Mouse (Mus musculus): ENCODE measurements around the gene Zfp821. TPM values are rescaled to one million over a fixed set of nuclear protein-coding genes. Genes with fewer than 3 reads are reported as not detected.

The Zfp821 gene
- polyA plus RNA-seq, 1 experiment from 2014 or later = 22.4 TPM

- no peak for ATAC-seq (ENCODE audit: low read depth)
- no peak overlapping the region for H3K27ac ChIP-seq (replicated peaks; ENCODE audit: low read depth, low read length)
- H3K4me2 ChIP-seq (ENCODE audit: low read depth, low read length) = no peak overlapping the region
- H3K4me3 ChIP-seq (ENCODE audit: low read depth, low read length) = no peak overlapping the region
- no peaks in the 10 kb centered on the region for H3K27me3 ChIP-seq (replicated peaks; ENCODE audit: control insufficient read depth, insufficient read depth, low read length)
- no peak overlapping the region for H3K9ac ChIP-seq (ENCODE audit: low read depth, low read length)
- H3K9me3 ChIP-seq (ENCODE audit: control insufficient read depth, low read length) = no peaks in the 10 kb centered on the region
- no peak for DNase-seq (ENCODE audit: low spot score)
- WGBS = 89% methylated on average over 3 of the region's 3 CpGs
- H3K36me3 ChIP-seq (ENCODE audit: control insufficient read depth, insufficient read depth, low read length) = peaks cover 54% of the 10 kb centered on the region
- H3K4me1 ChIP-seq (ENCODE audit: control insufficient read depth, insufficient read depth, low read length) = peaks cover 10% of the 10 kb centered on the region
Measured at GRCm38 (mm10) chr8:109734018-109734417, 28.7 kb downstream of the Zfp821 start.

- Histone ChIP-seq H3K9me3 (ENCODE audit: control insufficient read depth, low read length) (no peaks in the 10 kb centered on the region), H3K27ac (replicated peaks; ENCODE audit: low read depth, low read length) (0 out of 2 replicates have a peak overlapping the region, but pooled peaks have one; percentile 65), H3K36me3 (ENCODE audit: control insufficient read depth, insufficient read depth, low read length) (peaks cover 28% of the 10 kb centered on the region), H3K4me3 (ENCODE audit: low read depth, low read length) (peak overlapping the region; percentile 98), H3K27me3 (replicated peaks; ENCODE audit: control insufficient read depth, insufficient read depth, low read length) (no peaks in the 10 kb centered on the region), H3K4me1 (ENCODE audit: control insufficient read depth, insufficient read depth, low read length) (peaks cover 10% of the 10 kb centered on the region), H3K4me2 (ENCODE audit: low read depth, low read length) (peak overlapping the region; percentile 96), H3K9ac (ENCODE audit: low read depth, low read length) (peak overlapping the region; percentile 98)
- DNase-seq (ENCODE audit: low spot score) = no peak
- ATAC-seq (ENCODE audit: low read depth) = no peak
- 7% methylated on average over 8 of the region's 8 CpGs for WGBS
Measured at GRCm38 (mm10) chr8:109736819-109737218, 31.5 kb downstream of the Zfp821 start.

DNA sequence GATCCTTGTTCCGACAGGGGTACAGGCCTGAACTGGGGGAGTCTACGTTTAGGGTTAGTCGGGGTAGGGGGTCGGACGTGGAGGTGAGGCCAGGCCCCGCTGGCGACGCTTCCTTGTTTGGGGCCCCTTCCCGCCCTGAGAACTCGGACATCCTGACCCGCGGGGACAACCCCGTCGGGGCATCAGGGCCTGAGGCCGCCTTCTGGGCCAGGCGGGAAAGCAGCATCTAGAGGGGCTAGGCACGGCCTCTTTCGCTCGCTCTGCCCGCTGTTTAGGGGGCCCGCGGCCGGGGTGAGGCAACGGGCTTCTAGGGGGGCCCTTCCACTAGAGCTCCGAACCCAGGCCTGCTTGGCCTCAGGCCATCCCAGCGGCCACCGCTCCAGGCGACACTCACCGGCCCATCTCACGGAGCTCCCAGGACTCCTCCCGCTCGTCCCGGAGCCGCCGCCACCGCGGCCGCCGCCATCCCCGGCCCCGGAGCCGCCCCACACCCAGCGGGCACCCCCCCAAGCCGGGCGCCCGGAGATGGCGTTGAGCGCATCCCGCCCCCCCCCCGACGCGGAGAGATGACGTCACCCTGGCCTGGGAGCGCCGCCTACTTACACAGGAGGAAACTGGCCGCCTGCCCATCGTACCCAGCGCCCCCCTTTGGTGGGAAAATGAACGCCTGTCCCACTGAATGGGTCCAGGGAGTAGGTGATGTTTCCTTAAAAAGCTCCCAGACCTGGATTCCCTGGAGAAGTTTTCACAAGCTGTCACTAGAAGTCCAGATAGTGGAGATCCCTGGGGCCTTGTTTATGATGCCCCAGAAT lies 32.1 kb downstream of the Zfp821 start, which contains the start of gene Atxn1l:
Gene Atxn1l (minus strand): TSS at position 503 of the 812 bp plus-strand sequence.
- Histone ChIP-seq H3K9me3 (ENCODE audit: control insufficient read depth, low read length) (no peaks in the 10 kb centered on the region), H3K4me3 (ENCODE audit: low read depth, low read length) (peak within 1 kb of the TSS; percentile 98), H3K36me3 (ENCODE audit: control insufficient read depth, insufficient read depth, low read length) (peaks cover 22% of the 10 kb centered on the region), H3K27me3 (replicated peaks; ENCODE audit: control insufficient read depth, insufficient read depth, low read length) (no peaks in the 10 kb centered on the region), H3K27ac (replicated peaks; ENCODE audit: low read depth, low read length) (peak within 1 kb of the TSS; percentile 65; the same call in 1 of the 2 replicates), H3K4me1 (ENCODE audit: control insufficient read depth, insufficient read depth, low read length) (peaks cover 10% of the 10 kb centered on the region), H3K9ac (ENCODE audit: low read depth, low read length) (peak within 1 kb of the TSS; percentile 98), H3K4me2 (ENCODE audit: low read depth, low read length) (peak within 1 kb of the TSS; percentile 96)
- peak; percentile 82 for ATAC-seq (ENCODE audit: low read depth)
- under 1% methylated on average over 33 of the region's 59 CpGs for WGBS
- DNase-seq (ENCODE audit: low spot score) = peak; percentile 78

DNA sequence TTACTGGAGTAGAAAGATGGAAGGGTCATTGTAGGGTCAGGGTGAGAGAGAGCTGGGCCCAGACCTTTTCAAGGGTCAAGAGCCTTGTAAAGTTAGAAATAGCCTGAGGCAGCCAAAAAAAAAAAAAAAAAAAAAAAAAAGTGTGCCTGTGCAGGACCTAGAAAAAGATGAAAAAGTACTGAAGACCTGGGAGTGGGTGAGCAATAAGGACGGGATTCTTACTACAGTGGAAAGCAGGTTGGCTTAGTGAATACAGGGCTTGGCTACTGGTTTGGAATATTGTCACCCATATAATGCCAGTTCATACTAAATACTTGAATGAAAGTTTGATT lies 32.7 kb downstream of the Zfp821 start:
- Histone ChIP-seq H3K4me2 (ENCODE audit: low read depth, low read length) (peak overlapping the region; percentile 96), H3K9me3 (ENCODE audit: control insufficient read depth, low read length) (no peaks in the 10 kb centered on the region), H3K27ac (replicated peaks; ENCODE audit: low read depth, low read length) (peak overlapping the region; percentile 65; the same call in 1 of the 2 replicates), H3K4me1 (ENCODE audit: control insufficient read depth, insufficient read depth, low read length) (peaks cover 10% of the 10 kb centered on the region), H3K9ac (ENCODE audit: low read depth, low read length) (peak overlapping the region; percentile 98), H3K27me3 (replicated peaks; ENCODE audit: control insufficient read depth, insufficient read depth, low read length) (no peaks in the 10 kb centered on the region), H3K36me3 (ENCODE audit: control insufficient read depth, insufficient read depth, low read length) (peaks cover 16% of the 10 kb centered on the region), H3K4me3 (ENCODE audit: low read depth, low read length) (peak overlapping the region; percentile 98)
- WGBS = 73% methylated on average over 1 of the region's 1 CpGs
- DNase-seq (ENCODE audit: low spot score) (no peak), ATAC-seq (ENCODE audit: low read depth) (no peak; the same call in 1 of the 2 replicates)

DNA sequence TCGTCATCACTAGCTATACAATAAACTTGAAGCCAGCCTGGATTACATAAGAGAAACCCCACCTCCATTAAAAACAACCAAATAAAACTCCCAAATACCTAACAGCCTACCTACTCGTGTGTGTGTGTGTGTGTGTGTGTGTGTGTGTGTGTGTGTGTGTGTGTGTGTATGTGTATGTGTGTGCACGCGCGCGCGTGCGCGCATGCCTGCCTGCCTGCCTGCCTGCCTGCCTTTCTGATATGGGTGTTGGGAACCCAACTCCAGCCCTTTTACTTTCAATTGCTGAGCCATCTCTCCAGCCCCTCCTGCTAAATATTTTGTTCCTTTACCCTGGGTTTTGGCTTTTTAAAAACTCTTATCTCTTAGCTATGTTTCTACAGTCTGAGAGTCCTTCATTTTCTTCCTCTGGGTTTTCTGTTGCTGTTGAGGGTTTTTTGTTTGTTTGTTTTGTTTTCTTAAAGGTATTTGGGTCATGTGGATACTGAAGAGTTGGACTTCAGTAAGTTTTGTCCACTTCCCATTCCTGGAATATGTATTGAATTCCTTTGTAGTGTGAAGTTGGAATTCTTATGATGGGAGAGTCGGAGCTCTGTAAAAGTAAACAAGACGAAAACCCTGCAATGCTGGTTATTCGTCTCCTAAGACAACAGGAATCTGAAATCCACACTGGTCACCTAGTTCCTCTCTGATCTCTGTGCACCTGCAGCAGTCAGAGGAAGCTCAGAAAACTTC lies 42.3 kb downstream of the Zfp821 start:
- Histone ChIP-seq H3K9ac (ENCODE audit: low read depth, low read length) (no peak overlapping the region), H3K4me3 (ENCODE audit: low read depth, low read length) (no peak overlapping the region), H3K4me2 (ENCODE audit: low read depth, low read length) (no peak overlapping the region), H3K27me3 (replicated peaks; ENCODE audit: control insufficient read depth, insufficient read depth, low read length) (no peaks in the 10 kb centered on the region), H3K4me1 (ENCODE audit: control insufficient read depth, insufficient read depth, low read length) (no peaks in the 10 kb centered on the region), H3K27ac (replicated peaks; ENCODE audit: low read depth, low read length) (no peak overlapping the region), H3K36me3 (ENCODE audit: control insufficient read depth, insufficient read depth, low read length) (no peaks in the 10 kb centered on the region), H3K9me3 (ENCODE audit: control insufficient read depth, low read length) (no peaks in the 10 kb centered on the region)
- ATAC-seq (ENCODE audit: low read depth) (no peak), DNase-seq (ENCODE audit: low spot score) (no peak)
- 89% methylated on average over 10 of the region's 12 CpGs for WGBS

- Histone ChIP-seq H3K27me3 (replicated peaks; ENCODE audit: control insufficient read depth, insufficient read depth, low read length) (no peaks in the 10 kb centered on the region), H3K9ac (ENCODE audit: low read depth, low read length) (no peak overlapping the region), H3K4me3 (ENCODE audit: low read depth, low read length) (no peak overlapping the region), H3K27ac (replicated peaks; ENCODE audit: low read depth, low read length) (no peak overlapping the region), H3K4me1 (ENCODE audit: control insufficient read depth, insufficient read depth, low read length) (no peaks in the 10 kb centered on the region), H3K9me3 (ENCODE audit: control insufficient read depth, low read length) (no peaks in the 10 kb centered on the region), H3K4me2 (ENCODE audit: low read depth, low read length) (no peak overlapping the region), H3K36me3 (ENCODE audit: control insufficient read depth, insufficient read depth, low read length) (no peaks in the 10 kb centered on the region)
- no peak for DNase-seq (ENCODE audit: low spot score)
- WGBS = 52% methylated on average over 5 of the region's 5 CpGs
- no peak for ATAC-seq (ENCODE audit: low read depth)
Measured at GRCm38 (mm10) chr8:109750274-109750673, 44.9 kb downstream of the Zfp821 start.

DNA sequence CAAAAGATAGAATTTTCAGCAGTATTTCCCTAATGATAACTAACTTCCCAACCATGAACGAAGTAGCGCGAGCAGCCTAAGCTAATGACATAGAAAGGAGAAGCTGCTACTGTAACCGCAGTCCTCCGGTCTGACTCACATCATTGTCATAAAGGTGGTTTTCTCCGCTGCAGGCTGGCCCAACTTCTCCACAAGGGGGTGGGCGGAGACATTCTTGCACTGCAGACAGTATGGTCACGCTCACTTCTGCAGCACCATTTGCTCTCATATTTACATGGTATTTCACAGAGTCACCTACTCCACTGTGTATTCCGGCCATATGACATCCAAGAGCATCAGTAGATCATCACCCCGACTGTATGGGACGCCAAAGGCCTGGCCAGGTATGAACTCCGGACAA lies 45.4 kb downstream of the Zfp821 start:
- Histone ChIP-seq H3K9ac (ENCODE audit: low read depth, low read length) (no peak overlapping the region), H3K27ac (replicated peaks; ENCODE audit: low read depth, low read length) (no peak overlapping the region), H3K4me3 (ENCODE audit: low read depth, low read length) (no peak overlapping the region), H3K9me3 (ENCODE audit: control insufficient read depth, low read length) (no peaks in the 10 kb centered on the region), H3K4me1 (ENCODE audit: control insufficient read depth, insufficient read depth, low read length) (no peaks in the 10 kb centered on the region), H3K27me3 (replicated peaks; ENCODE audit: control insufficient read depth, insufficient read depth, low read length) (no peaks in the 10 kb centered on the region), H3K36me3 (ENCODE audit: control insufficient read depth, insufficient read depth, low read length) (no peaks in the 10 kb centered on the region), H3K4me2 (ENCODE audit: low read depth, low read length) (no peak overlapping the region)
- ATAC-seq (ENCODE audit: low read depth) = no peak
- WGBS = 77% methylated on average over 12 of the region's 12 CpGs
- DNase-seq (ENCODE audit: low spot score) = peak; percentile 19

DNA sequence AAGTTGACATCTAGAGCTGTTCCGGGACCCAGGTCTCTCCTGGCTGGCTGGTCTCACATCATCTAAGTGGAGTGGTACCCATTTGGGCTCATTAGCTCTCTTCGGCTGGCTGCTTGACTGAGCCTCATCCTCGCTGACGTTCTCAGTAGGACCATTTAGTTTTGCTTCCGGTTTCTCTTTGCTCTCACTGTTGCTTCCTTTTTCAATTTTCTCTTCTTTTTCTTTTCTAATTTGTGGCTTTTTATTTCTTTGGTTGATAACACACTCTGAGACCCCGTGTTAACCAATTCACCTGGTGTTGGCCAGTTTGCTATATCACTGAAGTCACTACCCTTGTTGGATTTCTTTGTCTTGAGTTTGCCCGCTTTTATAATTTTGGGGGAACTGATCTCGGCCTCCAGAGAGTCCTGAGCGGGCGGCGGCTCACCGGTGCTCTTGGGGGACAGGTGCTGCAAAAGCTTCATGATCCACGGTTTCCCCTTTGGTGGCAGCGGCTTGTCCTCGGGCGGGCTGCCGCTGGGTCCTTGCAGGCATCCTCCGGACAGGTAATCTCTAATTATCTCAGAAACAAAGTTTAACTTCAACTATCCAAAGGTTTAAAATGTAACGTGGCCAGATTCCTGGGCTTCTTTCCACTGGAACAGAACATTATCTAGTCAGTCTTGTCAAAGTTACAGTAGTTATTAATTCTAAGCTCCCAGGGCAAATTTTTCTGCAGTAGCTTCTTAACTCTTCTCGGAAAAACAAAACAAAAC lies 46.6 kb downstream of the Zfp821 start:
- H3K9ac ChIP-seq (ENCODE audit: low read depth, low read length) = no peak overlapping the region
- H3K27ac ChIP-seq (replicated peaks; ENCODE audit: low read depth, low read length) = no peak overlapping the region
- no peak for DNase-seq (ENCODE audit: low spot score)
- H3K27me3 ChIP-seq (replicated peaks; ENCODE audit: control insufficient read depth, insufficient read depth, low read length) = no peaks in the 10 kb centered on the region
- ATAC-seq (ENCODE audit: low read depth) = no peak
- H3K4me1 ChIP-seq (ENCODE audit: control insufficient read depth, insufficient read depth, low read length) = no peaks in the 10 kb centered on the region
- no peaks in the 10 kb centered on the region for H3K9me3 ChIP-seq (ENCODE audit: control insufficient read depth, low read length)
- H3K4me2 ChIP-seq (ENCODE audit: low read depth, low read length) = no peak overlapping the region
- no peak overlapping the region for H3K4me3 ChIP-seq (ENCODE audit: low read depth, low read length)
- no peaks in the 10 kb centered on the region for H3K36me3 ChIP-seq (ENCODE audit: control insufficient read depth, insufficient read depth, low read length)
- 88% methylated on average over 20 of the region's 20 CpGs for WGBS
